Mouse (Mus musculus) thymus, postnatal 25 days (tissue): ENCODE data around the gene Slc25a54.

Experiments
- DNase-seq: peaks from one replicate; pipeline ENCODE4 v3.0.0; 2022

Slc25a54 gene

GRCm38 (mm10) chr3:109080169-109080568 is at the start of gene Slc25a54:
Gene Slc25a54 (plus strand): TSS chr3:109080469.
- no peak for DNase-seq

- no peak for DNase-seq
Observed at GRCm38 (mm10) chr3:109030817-109031216, 49.5 kb upstream of the Slc25a54 start.

GRCm38 (mm10) chr3:109031626-109032025 is 48.6 kb upstream of the Slc25a54 start:
- DNase-seq = no peak

- no peak for DNase-seq
Observed at GRCm38 (mm10) chr3:109032306-109032705, 48.0 kb upstream of the Slc25a54 start.

- no peak for DNase-seq
Observed at GRCm38 (mm10) chr3:109034411-109034810, 45.9 kb upstream of the Slc25a54 start.

- DNase-seq = no peak
Observed at GRCm38 (mm10) chr3:109040908-109041307, 39.4 kb upstream of the Slc25a54 start.

- no peak for DNase-seq
Observed at GRCm38 (mm10) chr3:109043395-109043794, 36.9 kb upstream of the Slc25a54 start.

- DNase-seq = no peak
Observed at GRCm38 (mm10) chr3:109046428-109046827, 33.8 kb upstream of the Slc25a54 start.

- no peak for DNase-seq
Observed at GRCm38 (mm10) chr3:109047707-109048283, 32.5 kb upstream of the Slc25a54 start.

GRCm38 (mm10) chr3:109051056-109051945 is 29.0 kb upstream of the Slc25a54 start:
- peak; percentile 11 for DNase-seq

GRCm38 (mm10) chr3:109051946-109052331 is 28.3 kb upstream of the Slc25a54 start:
- no peak for DNase-seq

GRCm38 (mm10) chr3:109059903-109060302 is 20.4 kb upstream of the Slc25a54 start:
- DNase-seq = no peak

GRCm38 (mm10) chr3:109062391-109062790 is 17.9 kb upstream of the Slc25a54 start:
- DNase-seq = no peak

- peak; percentile 33 for DNase-seq
Observed at GRCm38 (mm10) chr3:109062989-109063388, 17.3 kb upstream of the Slc25a54 start.

GRCm38 (mm10) chr3:109084418-109084817 is 4.1 kb downstream of the Slc25a54 start:
- DNase-seq = no peak

GRCm38 (mm10) chr3:109088460-109088859 is 8.2 kb downstream of the Slc25a54 start:
- peak; percentile 5 for DNase-seq

GRCm38 (mm10) chr3:109104702-109105101 is 24.4 kb downstream of the Slc25a54 start:
- no peak for DNase-seq

- no peak for DNase-seq
Observed at GRCm38 (mm10) chr3:109117136-109117535, 36.9 kb downstream of the Slc25a54 start.

GRCm38 (mm10) chr3:109119562-109119961 is 39.3 kb downstream of the Slc25a54 start:
- DNase-seq = no peak

GRCm38 (mm10) chr3:109119973-109120372 is 39.7 kb downstream of the Slc25a54 start:
- no peak for DNase-seq

- DNase-seq = peak; percentile 47
Observed at GRCm38 (mm10) chr3:109122641-109123530, 42.6 kb downstream of the Slc25a54 start, which contains the start of gene Slc25a24. Gene Slc25a24 (plus strand): TSS chr3:109123149.

GRCm38 (mm10) chr3:109123531-109123981 is 43.3 kb downstream of the Slc25a54 start:
- no peak for DNase-seq

- no peak for DNase-seq
Observed at GRCm38 (mm10) chr3:109124091-109124490, 43.8 kb downstream of the Slc25a54 start.
